Mouse (Mus musculus) heart, embryonic 11.5 days (tissue): ENCODE measurements around the gene Gria1. TPM values are rescaled to one million over a fixed set of nuclear protein-coding genes. Genes with fewer than 3 reads are reported as not detected.

Experiments used
- ATAC-seq: fragments of 200-750 bp; cut with Nextera tagmentation; replicated peaks from 2 replicates; pipeline ENCODE4 v1.8.0; 2017; ENCODE audit warnings: moderate library complexity; ENCODE audit not compliant: insufficient number of reproducible peaks, low FRiP score, low TSS enrichment
- H3K27ac ChIP-seq: fragments of 300-500 bp; sonication (generic); 2 replicates; pipeline ENCODE4 v1.5.1; 2014; ENCODE audit warnings: mild to moderate bottlenecking, low read depth, low read length
- H3K27me3 ChIP-seq: fragments of 300-500 bp; sonication (generic); 2 replicates; pipeline ENCODE4 v1.6.1; 2014; ENCODE audit warnings: mild to moderate bottlenecking, low read length, mixed read lengths; ENCODE audit not compliant: control insufficient read depth, insufficient read depth
- H3K36me3 ChIP-seq: fragments of 300-500 bp; sonication (generic); 2 replicates; pipeline ENCODE4 v1.6.1; 2014; ENCODE audit warnings: mild to moderate bottlenecking, low read length, moderate library complexity, mixed read lengths; ENCODE audit not compliant: control insufficient read depth, insufficient read depth
- H3K4me1 ChIP-seq: fragments of 300-500 bp; sonication (generic); 2 replicates; pipeline ENCODE4 v1.6.1; 2014; ENCODE audit warnings: low read length; ENCODE audit not compliant: control insufficient read depth, insufficient read depth
- H3K4me2 ChIP-seq: fragments of 300-500 bp; sonication (generic); 2 replicates; pipeline ENCODE4 v1.6.1; 2014; ENCODE audit warnings: mild to moderate bottlenecking, moderate library complexity
- H3K4me3 ChIP-seq: fragments of 300-500 bp; sonication (generic); 2 replicates; pipeline ENCODE4 v1.5.1; 2014; ENCODE audit warnings: low read depth, low read length
- H3K9ac ChIP-seq: fragments of 300-500 bp; sonication (generic); 2 replicates; pipeline ENCODE4 v1.6.1; 2014; ENCODE audit warnings: mild to moderate bottlenecking, low read depth, low read length, moderate library complexity
- H3K9me3 ChIP-seq: fragments of 300-500 bp; sonication (generic); replicated peaks from 2 replicates; pipeline ENCODE4 v1.6.1; 2016; ENCODE audit warnings: low read length; ENCODE audit not compliant: control insufficient read depth
- WGBS: fragments of 180-500 bp; shearing (Covaris S2); extraction: QIAGEN DNeasy Blood & Tissue Kit; methylation state at CpG from one replicate; pipeline ENCODE4 v1.1.7; 2014; ENCODE audit not compliant: insufficient replicate concordance; 5-methylcytosine and 5-hydroxymethylcytosine counted together
- polyA plus RNA-seq: library from polyadenylated mRNA; unstranded; fragments of >200 nt; fragmentation: Nextera tagmentation; extraction: Ambion mirVana; gene quantifications from 2 replicates; pipeline ENCODE4 v1.2.1, GENCODE M21; 2014

Gria1 gene
- polyA plus RNA-seq, 1 experiment from 2014 or later = 1.1 TPM

DNA sequence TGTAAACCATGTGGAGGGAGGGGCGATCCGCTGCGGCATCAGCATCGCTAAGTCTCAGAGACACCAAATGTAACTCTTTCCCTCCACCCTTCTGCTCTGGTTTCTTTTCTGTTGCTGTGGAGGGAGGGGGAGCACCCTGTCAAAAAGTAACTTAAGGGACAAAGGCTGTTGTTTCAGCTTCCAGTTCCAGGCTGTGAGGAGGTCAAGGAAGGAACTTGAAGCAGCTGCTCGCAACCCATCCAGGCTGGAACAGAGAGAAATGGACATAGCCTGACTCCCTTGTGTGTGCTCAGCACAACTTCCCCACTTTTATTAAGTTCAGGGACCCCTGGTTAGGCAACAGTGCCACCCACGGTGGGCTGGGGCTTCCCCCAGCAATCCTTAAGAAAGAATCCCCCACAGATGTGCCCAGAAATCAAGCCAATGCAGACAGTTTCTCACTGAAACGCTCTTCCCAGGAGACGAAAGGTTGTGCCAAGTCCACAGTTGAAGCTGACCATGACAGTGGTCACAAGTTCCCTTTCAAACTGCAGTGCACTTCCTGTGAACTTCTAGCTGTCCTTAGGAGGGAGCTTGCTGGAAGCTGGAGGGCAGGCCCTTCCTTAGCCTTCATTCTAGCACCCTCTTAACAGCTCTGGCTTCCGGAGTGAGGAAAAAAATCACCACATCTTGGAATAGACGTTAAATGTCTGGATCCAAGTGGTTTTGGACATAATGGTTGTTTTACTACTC is 190.2 kb downstream of the Gria1 start:
- Histone ChIP-seq H3K27ac (no peak overlapping the region), H3K9ac (no peak overlapping the region)
- 64% methylated on average over 10 of the region's 10 CpGs for WGBS

DNA sequence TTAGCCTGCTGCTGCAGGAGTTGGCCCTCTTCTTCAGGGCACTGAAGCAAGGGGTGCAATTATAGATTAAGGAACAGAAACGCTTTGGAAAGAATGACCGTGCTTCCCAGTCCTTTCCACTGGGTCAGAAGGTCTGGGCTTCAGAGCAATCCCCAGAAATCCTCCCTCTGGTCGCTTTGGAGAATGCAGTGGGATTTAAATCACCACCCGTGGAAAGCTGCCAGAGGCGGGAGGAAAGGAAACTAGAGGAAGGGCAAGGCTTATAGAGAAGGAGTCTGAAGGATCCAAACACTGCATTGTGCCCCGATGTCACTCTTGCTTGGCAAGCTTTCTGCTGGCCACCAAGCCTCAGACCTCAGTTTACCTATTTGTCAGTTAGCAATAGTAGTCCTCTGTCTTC is 193.2 kb downstream of the Gria1 start:
- no peaks in the 10 kb centered on the region for H3K36me3 ChIP-seq
- H3K9me3 ChIP-seq = no peaks in the 10 kb centered on the region
- WGBS = 49% methylated on average over 6 of the region's 6 CpGs
- no peak for ATAC-seq
- no peak overlapping the region for H3K9ac ChIP-seq
- no peak overlapping the region for H3K27ac ChIP-seq
- H3K4me3 ChIP-seq = no peak overlapping the region
- H3K27me3 ChIP-seq = no peaks in the 10 kb centered on the region
- H3K4me2 ChIP-seq = no peak overlapping the region
- peaks cover 3% of the 10 kb centered on the region; the same call in 1 of the 2 replicates for H3K4me1 ChIP-seq

More for the DNA sequence above, 190.2 kb downstream of the Gria1 start:
- no peak overlapping the region for H3K4me3 ChIP-seq
- H3K27me3 ChIP-seq = no peaks in the 10 kb centered on the region
- H3K4me2 ChIP-seq = no peak overlapping the region
- ATAC-seq = no peak
- peaks cover 3% of the 10 kb centered on the region; the same call in 1 of the 2 replicates for H3K4me1 ChIP-seq
- H3K36me3 ChIP-seq = no peaks in the 10 kb centered on the region
- H3K9me3 ChIP-seq = no peaks in the 10 kb centered on the region

DNA sequence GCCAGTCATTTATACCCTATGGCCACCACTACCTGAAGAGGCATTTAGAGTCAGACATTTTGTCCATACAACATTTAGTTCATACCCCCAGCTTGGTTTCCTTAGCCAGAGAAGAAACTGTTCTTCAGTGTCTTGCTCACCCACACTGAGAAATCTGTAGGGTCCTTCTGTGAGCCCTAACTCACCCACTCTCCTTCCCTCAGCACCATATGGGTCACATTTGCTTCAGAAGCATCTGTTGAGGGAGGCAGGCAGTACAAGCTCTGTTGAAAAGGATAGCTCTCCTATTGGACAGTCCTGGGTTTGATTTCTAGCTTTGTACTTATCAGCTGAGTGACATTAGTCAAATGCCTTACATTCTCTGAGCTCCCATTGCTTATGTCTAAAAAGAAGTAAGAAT is 196.1 kb downstream of the Gria1 start:
- H3K27ac ChIP-seq = no peak overlapping the region
- no peaks in the 10 kb centered on the region for H3K36me3 ChIP-seq
- H3K4me3 ChIP-seq = no peak overlapping the region
- no peaks in the 10 kb centered on the region for H3K4me1 ChIP-seq
- ATAC-seq = no peak
- no peak overlapping the region for H3K4me2 ChIP-seq
- no peak overlapping the region for H3K9ac ChIP-seq
- H3K27me3 ChIP-seq = no peaks in the 10 kb centered on the region
- H3K9me3 ChIP-seq = no peaks in the 10 kb centered on the region

GRCm38 (mm10) chr11:57214079-57214478 is 202.9 kb downstream of the Gria1 start:
- H3K27me3 ChIP-seq = no peaks in the 10 kb centered on the region
- no peak overlapping the region for H3K27ac ChIP-seq
- no peaks in the 10 kb centered on the region for H3K9me3 ChIP-seq
- no peak for ATAC-seq
- H3K9ac ChIP-seq = no peak overlapping the region
- no peak overlapping the region for H3K4me3 ChIP-seq
- H3K4me2 ChIP-seq = no peak overlapping the region
- no peaks in the 10 kb centered on the region for H3K36me3 ChIP-seq
- H3K4me1 ChIP-seq = no peaks in the 10 kb centered on the region
- WGBS = 93% methylated on average over 7 of the region's 7 CpGs

GRCm38 (mm10) chr11:57214583-57214982 is 203.4 kb downstream of the Gria1 start:
- ATAC-seq = no peak
- no peaks in the 10 kb centered on the region for H3K4me1 ChIP-seq

GRCm38 (mm10) chr11:57222797-57223569 is 211.8 kb downstream of the Gria1 start:
- Histone ChIP-seq H3K4me3 (no peak overlapping the region), H3K27me3 (no peaks in the 10 kb centered on the region), H3K9me3 (no peaks in the 10 kb centered on the region), H3K4me1 (no peaks in the 10 kb centered on the region), H3K36me3 (no peaks in the 10 kb centered on the region), H3K4me2 (no peak overlapping the region), H3K9ac (no peak overlapping the region), H3K27ac (no peak overlapping the region)
- WGBS = 72% methylated on average over 8 of the region's 8 CpGs
- no peak for ATAC-seq

More at GRCm38 (mm10) chr11:57214583-57214982, 203.4 kb downstream of the Gria1 start:
- no peaks in the 10 kb centered on the region for H3K36me3 ChIP-seq
- no peaks in the 10 kb centered on the region for H3K9me3 ChIP-seq
- H3K27ac ChIP-seq = no peak overlapping the region
- no peaks in the 10 kb centered on the region for H3K27me3 ChIP-seq
- no peak overlapping the region for H3K9ac ChIP-seq
- no peak overlapping the region for H3K4me3 ChIP-seq
- 77% methylated on average over 5 of the region's 5 CpGs for WGBS
- no peak overlapping the region for H3K4me2 ChIP-seq

DNA sequence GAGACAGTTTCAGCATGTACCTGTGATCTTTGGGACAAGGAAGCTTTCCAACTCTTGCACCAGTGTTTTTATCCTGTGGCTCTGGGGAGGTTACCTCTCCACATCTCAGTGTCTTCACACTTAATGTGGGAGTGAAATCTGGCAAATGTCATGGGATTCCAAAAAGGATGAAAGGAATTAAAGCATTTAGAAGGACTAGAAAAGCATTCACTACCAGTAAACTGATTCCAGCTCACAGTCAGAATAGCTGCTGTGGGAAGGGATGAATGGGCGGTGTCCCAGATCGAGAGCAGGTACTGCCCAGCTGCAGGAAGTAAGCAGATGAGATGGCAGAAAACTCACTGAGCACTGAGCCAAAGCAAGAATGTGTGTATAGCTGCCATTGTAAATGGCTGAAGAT is 224.3 kb downstream of the Gria1 start:
- H3K27me3 ChIP-seq = no peaks in the 10 kb centered on the region
- no peaks in the 10 kb centered on the region for H3K4me1 ChIP-seq
- no peak overlapping the region for H3K4me2 ChIP-seq
- H3K9me3 ChIP-seq = no peaks in the 10 kb centered on the region
- H3K9ac ChIP-seq = no peak overlapping the region
- H3K27ac ChIP-seq = no peak overlapping the region
- H3K4me3 ChIP-seq = no peak overlapping the region
- WGBS = 76% methylated on average over 2 of the region's 2 CpGs
- ATAC-seq = no peak
- no peaks in the 10 kb centered on the region for H3K36me3 ChIP-seq

GRCm38 (mm10) chr11:57236431-57236830 is 225.2 kb downstream of the Gria1 start:
- no peak overlapping the region for H3K9ac ChIP-seq
- H3K27ac ChIP-seq = no peak overlapping the region
- H3K27me3 ChIP-seq = no peaks in the 10 kb centered on the region
- no peak overlapping the region for H3K4me2 ChIP-seq
- H3K36me3 ChIP-seq = no peaks in the 10 kb centered on the region
- H3K4me1 ChIP-seq = 0 out of 2 replicates have a peak, but pooled peaks cover 7% of the 10 kb centered on the region
- H3K4me3 ChIP-seq = no peak overlapping the region
- H3K9me3 ChIP-seq = no peaks in the 10 kb centered on the region
- 61% methylated on average over 1 of the region's 1 CpGs for WGBS
- ATAC-seq = no peak
